Mouse (Mus musculus) ES-E14 (cell line): Measurements from ENCODE around the gene Nob1. TPM values are rescaled to one million over a fixed set of nuclear protein-coding genes. Genes with fewer than 3 reads are reported as not detected.

ENCODE experiments used
- DNase-seq: peaks from one replicate; pipeline ENCODE4 v3.0.0-alpha.2; 2013; ENCODE audit warnings: low read depth, low spot score
- H3K27ac ChIP-seq: 2 replicates; pipeline ENCODE4 v1.5.1; 2012; ENCODE audit warnings: low read depth, mild to moderate bottlenecking, low read length, moderate library complexity, mixed read lengths; ENCODE audit not compliant: poor library complexity, insufficient read depth, severe bottlenecking
- H3K36me3 ChIP-seq: 2 replicates; pipeline ENCODE4 v1.6.1; 2012; ENCODE audit warnings: mild to moderate bottlenecking, low read length, moderate library complexity, mixed read lengths; ENCODE audit not compliant: control insufficient read depth, poor library complexity, insufficient read depth, severe bottlenecking
- H3K4me1 ChIP-seq, 2 experiments: fragments of 150-350 bp in 1 of 2; sonication (generic) in 1 of 2; 2 replicates each; pipeline ENCODE4 v1.6.1; 2012; ENCODE audit warnings: low read length in 2 of 2, mild to moderate bottlenecking in 1 of 2, mixed read lengths in 1 of 2; ENCODE audit not compliant: control insufficient read depth in 2 of 2, insufficient read depth in 2 of 2, poor library complexity in 1 of 2
- H3K4me3 ChIP-seq, 2 experiments: fragments of 150-350 bp in 1 of 2; sonication (generic) in 1 of 2; 2 replicates each; pipeline ENCODE4 v1.5.1; 2012; ENCODE audit warnings: low read length in 2 of 2, low read depth in 1 of 2, mild to moderate bottlenecking in 1 of 2, mixed read lengths in 1 of 2; ENCODE audit not compliant: insufficient read depth in 1 of 2, poor library complexity in 1 of 2, severe bottlenecking in 1 of 2
- H3K9ac ChIP-seq: 2 replicates; pipeline ENCODE4 v1.6.1; 2012; ENCODE audit warnings: low read depth, mild to moderate bottlenecking, low read length, mixed read lengths; ENCODE audit not compliant: poor library complexity, insufficient read depth, severe bottlenecking
- H3K9me3 ChIP-seq: fragments of 150-350 bp; sonication (generic); 2 replicates; pipeline ENCODE4 v1.6.1; 2012; ENCODE audit warnings: low read depth, mild to moderate bottlenecking, low read length; ENCODE audit not compliant: control insufficient read depth, insufficient read depth
- CHD2 ChIP-seq: IDR thresholded peaks from 2 replicates; pipeline ENCODE4 v1.6.1; 2014; ENCODE audit warnings: mild to moderate bottlenecking, low read depth, low read length, inconsistent platforms
- HCFC1 ChIP-seq: IDR thresholded peaks from 2 replicates; pipeline ENCODE4 v1.6.1; 2012; ENCODE audit warnings: low read length, inconsistent platforms, borderline replicate concordance; ENCODE audit not compliant: insufficient read depth
- MAFK ChIP-seq: IDR thresholded peaks from 2 replicates; pipeline ENCODE4 v1.6.1; 2014; ENCODE audit warnings: mild to moderate bottlenecking, low read depth, low read length, inconsistent platforms; ENCODE audit not compliant: insufficient read depth
- ZC3H11A ChIP-seq: IDR thresholded peaks from 2 replicates; pipeline ENCODE4 v1.6.1; 2012; ENCODE audit warnings: low read depth, mild to moderate bottlenecking, inconsistent platforms, low read length, borderline replicate concordance
- ZNF384 ChIP-seq: IDR thresholded peaks from 2 replicates; pipeline ENCODE4 v1.6.1; 2012; ENCODE audit warnings: low read depth, low read length, inconsistent platforms
- in situ Hi-C, 2 experiments: fragments of 600-800 bp; cut with MboI; formaldehyde crosslinking; loops; one replicate each; pipeline ENCODE4 v1.15.1; 2025; ENCODE audit warnings: low sequenced_read_pairs in 2 of 2, inconsistent platforms in 1 of 2; ENCODE audit not compliant: unreplicated experiment in 2 of 2
- total RNA-seq: library from RNA; depleted of rRNA; stranded (reverse); fragments of 300-350 nt; gene quantifications from 2 replicates; pipeline ENCODE4 v1.2.3, GENCODE M21; 2012; rRNA removed

Nob1 gene
- total RNA-seq, 1 experiment = 81.8 TPM

GRCm38 (mm10) chr8:107370311-107370710, 54.5 kb downstream of the Nob1 start:
- in situ Hi-C loops = no loop called here
- Histone ChIP-seq H3K9ac (no peak overlapping the region), H3K4me3 (no peak overlapping the region), H3K4me1 (no peaks in the 10 kb centered on the region), H3K9me3 (no peaks in the 10 kb centered on the region), H3K36me3 (peaks cover 22% of the 10 kb centered on the region), H3K27ac (no peak overlapping the region)
- no peak for TF ChIP-seq ZC3H11A
- TF ChIP-seq MAFK = no peak
- TF ChIP-seq CHD2 = no peak
- no peak for TF ChIP-seq HCFC1
- no peak for TF ChIP-seq ZNF384
- DNase-seq = no peak

Other genes with a start within 250 kb of the Nob1 start
- 24.2 and 24.5 TPM in 2 replicates for gene Nfat5, start 131.6 kb downstream of the Nob1 start, total RNA-seq
- gene Nqo1, start 21.8 kb downstream of the Nob1 start, total RNA-seq = 9.4 and 12.7 TPM in 2 replicates
- 49.2 and 51.8 TPM in 2 replicates for gene Wwp2, start 11.3 kb upstream of the Nob1 start, total RNA-seq
- 125 and 150 TPM in 2 replicates for gene Psmd7, start 163.4 kb upstream of the Nob1 start, total RNA-seq